Mouse (Mus musculus): ENCODE measurements around the gene Pagr1b.

- TF ChIP-seq POLR2A (IDR thresholded peaks at IDR 0.05; ENCODE audit: extremely low read depth, insufficient read depth, low read length) (no peak), CTCF (IDR thresholded peaks at IDR 0.05; ENCODE audit: low read depth, low read length) (no peak)
Observed at GRCm38 (mm10) chr7:127026161-127026600, 9.9 kb upstream of the Pagr1b start.

Data from liver, adult 2 months (tissue).